Mouse (Mus musculus) testis, postnatal 10 days (tissue): ENCODE measurements around the gene Gm10318.

Source experiments
- DNase-seq: peaks from one replicate; pipeline ENCODE4 v3.0.0; 2021; ENCODE audit warnings: low spot score

The Gm10318 gene

GRCm38 (mm10) chr10:77852559-77852958 lies at the start of gene Gm10318:
Gene Gm10318 (plus strand): TSS chr10:77852859.
- no peak for DNase-seq

GRCm38 (mm10) chr10:77804095-77804494 lies 48.6 kb upstream of the Gm10318 start:
- DNase-seq = no peak

- no peak for DNase-seq
Observed at GRCm38 (mm10) chr10:77811743-77812142, 40.9 kb upstream of the Gm10318 start, which contains the start of gene Gm9507. Gene Gm9507 (minus strand): TSS chr10:77811843.

- DNase-seq = no peak
Observed at GRCm38 (mm10) chr10:77814382-77814781, 38.3 kb upstream of the Gm10318 start, which contains the start of gene Gm2696. Gene Gm2696 (plus strand): TSS chr10:77814682.

GRCm38 (mm10) chr10:77815514-77815913 lies 37.1 kb upstream of the Gm10318 start:
- DNase-seq = peak; percentile 54

GRCm38 (mm10) chr10:77818523-77818922 lies 34.1 kb upstream of the Gm10318 start:
- peak; percentile 3 for DNase-seq

GRCm38 (mm10) chr10:77819203-77819602 lies 33.5 kb upstream of the Gm10318 start:
- DNase-seq = no peak

GRCm38 (mm10) chr10:77826951-77827350 lies 25.7 kb upstream of the Gm10318 start, which contains the start of gene Krtap10-4:
Gene Krtap10-4 (minus strand): TSS chr10:77827095.
- DNase-seq = no peak

- no peak for DNase-seq
Observed at GRCm38 (mm10) chr10:77835647-77836046, 17.0 kb upstream of the Gm10318 start, which contains the start of gene Krtap10-10. Gene Krtap10-10 (plus strand): TSS chr10:77835947.

GRCm38 (mm10) chr10:77839006-77839405 lies 13.7 kb upstream of the Gm10318 start:
- DNase-seq = no peak

- DNase-seq = no peak
Observed at GRCm38 (mm10) chr10:77846503-77846902, 6.2 kb upstream of the Gm10318 start, which contains the start of gene Gm36176. Gene Gm36176 (plus strand): TSS chr10:77846803.

- no peak for DNase-seq
Observed at GRCm38 (mm10) chr10:77846961-77847360, 5.7 kb upstream of the Gm10318 start.

GRCm38 (mm10) chr10:77847538-77847937 lies 5.1 kb upstream of the Gm10318 start:
- DNase-seq = no peak

- DNase-seq = no peak
Observed at GRCm38 (mm10) chr10:77861675-77862074, 9.0 kb downstream of the Gm10318 start, which contains the start of gene Gm3285. Gene Gm3285 (plus strand): TSS chr10:77861975.

GRCm38 (mm10) chr10:77864067-77864761 lies 11.6 kb downstream of the Gm10318 start:
- peak; percentile 67 for DNase-seq

GRCm38 (mm10) chr10:77864762-77865143 lies 12.1 kb downstream of the Gm10318 start:
- no peak for DNase-seq

GRCm38 (mm10) chr10:77867546-77867945 lies 14.9 kb downstream of the Gm10318 start:
- no peak for DNase-seq

GRCm38 (mm10) chr10:77869651-77870050 lies 17.0 kb downstream of the Gm10318 start:
- DNase-seq = no peak

GRCm38 (mm10) chr10:77878985-77879384 lies 26.3 kb downstream of the Gm10318 start:
- no peak for DNase-seq

GRCm38 (mm10) chr10:77880305-77880704 lies 27.6 kb downstream of the Gm10318 start:
- no peak for DNase-seq

GRCm38 (mm10) chr10:77882553-77882952 lies 29.9 kb downstream of the Gm10318 start:
- DNase-seq = no peak

- DNase-seq = no peak
Observed at GRCm38 (mm10) chr10:77886007-77886747, 33.5 kb downstream of the Gm10318 start.

GRCm38 (mm10) chr10:77890987-77891565 lies 38.4 kb downstream of the Gm10318 start:
- DNase-seq = no peak
